Mouse (Mus musculus) forebrain, embryonic 16.5 days (tissue): ENCODE measurements at regions not wholly inside any gene's neighbourhood (a gene's known extent, or its start where the extent isn't known, plus 50 kb on each side); places are given as distances from the start of the nearest gene placed in this dataset.

ENCODE experiments used
- ATAC-seq: fragments of 200-750 bp; cut with Nextera tagmentation; 2 replicates; pipeline ENCODE4 v1.8.0; 2017; ENCODE audit warnings: mild to moderate bottlenecking, moderate library complexity
- H3K27ac ChIP-seq: fragments of 300-500 bp; sonication (generic); 2 replicates; pipeline ENCODE4 v1.5.1; 2014; ENCODE audit warnings: low read length, control low read depth
- H3K27me3 ChIP-seq: fragments of 300-500 bp; sonication (generic); replicated peaks from 2 replicates; pipeline ENCODE4 v1.6.1; 2014; ENCODE audit warnings: low read length; ENCODE audit not compliant: control insufficient read depth, insufficient read depth
- H3K36me3 ChIP-seq: fragments of 300-500 bp; sonication (generic); 2 replicates; pipeline ENCODE4 v1.6.1; 2014; ENCODE audit not compliant: control insufficient read depth, insufficient read depth
- H3K4me1 ChIP-seq: fragments of 300-500 bp; sonication (generic); replicated peaks from 2 replicates; pipeline ENCODE4 v1.6.1; 2014; ENCODE audit warnings: low read length; ENCODE audit not compliant: control insufficient read depth, insufficient read depth
- H3K4me2 ChIP-seq: fragments of 300-500 bp; sonication (generic); 2 replicates; pipeline ENCODE4 v1.6.1; 2014; ENCODE audit warnings: mild to moderate bottlenecking, low read length, control low read depth
- H3K4me3 ChIP-seq: fragments of 300-500 bp; sonication (generic); replicated peaks from 2 replicates; pipeline ENCODE4 v1.5.1; 2014; ENCODE audit warnings: mild to moderate bottlenecking, low read length, control low read depth
- H3K9ac ChIP-seq: fragments of 300-500 bp; sonication (generic); replicated peaks from 2 replicates; pipeline ENCODE4 v1.6.1; 2014; ENCODE audit warnings: low read depth, low read length, control low read depth
- H3K9me3 ChIP-seq: fragments of 300-500 bp; sonication (generic); 2 replicates; pipeline ENCODE4 v1.6.1; 2016; ENCODE audit warnings: low read length; ENCODE audit not compliant: control insufficient read depth
- WGBS: fragments of 180-500 bp; shearing (Covaris S2); extraction: QIAGEN DNeasy Blood & Tissue Kit; methylation state at CpG from one replicate; pipeline ENCODE4 v1.1.7; 2014; 5-methylcytosine and 5-hydroxymethylcytosine counted together

- Histone ChIP-seq H3K9ac (no peak overlapping the region), H3K4me2 (no peak overlapping the region), H3K27ac (no peak overlapping the region), H3K27me3 (no peaks in the 10 kb centered on the region), H3K9me3 (no peaks in the 10 kb centered on the region), H3K4me3 (no peak overlapping the region), H3K4me1 (no peaks in the 10 kb centered on the region; the same call in 1 of the 2 replicates), H3K36me3 (no peaks in the 10 kb centered on the region)
- WGBS, result 85% methylated on average over 3 of the region's 3 CpGs
- ATAC-seq, result no peak
These were observed 1012.6 kb downstream of the Cdh8 start for GRCm38 (mm10) chr8:98403645-98404032.

DNA sequence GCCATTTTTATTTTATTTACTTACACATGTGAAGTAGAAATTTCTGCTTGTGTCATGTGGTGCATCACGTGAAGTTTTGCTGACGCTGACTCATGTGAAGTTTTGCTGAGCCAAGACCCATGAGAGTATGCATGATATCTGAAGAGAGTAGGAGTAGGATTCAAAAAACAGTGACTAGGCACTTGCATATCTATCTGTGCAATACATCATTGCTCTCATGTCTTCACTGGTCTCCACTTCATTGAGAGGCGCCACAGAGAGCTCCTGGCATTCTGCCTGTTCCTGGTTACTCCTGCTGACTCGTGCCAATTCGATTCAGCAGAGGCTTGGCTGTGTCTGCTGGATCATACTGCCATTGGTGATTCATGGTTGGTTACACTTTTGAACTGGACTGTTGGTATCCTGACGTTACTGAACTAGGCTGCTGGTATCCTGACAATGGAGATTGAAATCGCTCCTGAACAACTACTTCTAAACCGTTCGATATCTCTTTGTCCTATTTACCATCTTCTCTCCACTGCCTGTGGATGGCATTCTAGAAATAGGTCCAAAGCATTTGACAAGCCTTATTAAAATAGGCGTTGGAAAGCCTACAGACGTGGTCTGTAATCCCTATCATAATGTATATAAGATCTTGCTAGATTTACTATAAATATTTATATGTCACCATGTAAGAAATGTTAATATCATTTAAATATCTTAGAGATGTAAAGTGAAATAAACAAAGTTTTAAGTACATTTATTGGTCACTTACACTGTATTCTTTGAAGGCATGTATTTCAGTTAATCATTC, 1013.2 kb downstream of the Cdh8 start:
- H3K9ac ChIP-seq, result no peak overlapping the region
- H3K4me2 ChIP-seq, result no peak overlapping the region
- no peaks in the 10 kb centered on the region for H3K27me3 ChIP-seq
- ATAC-seq, result peak; percentile 58
- H3K4me3 ChIP-seq, result no peak overlapping the region
- no peak overlapping the region for H3K27ac ChIP-seq
- WGBS, result 70% methylated on average over 11 of the region's 11 CpGs
- no peaks in the 10 kb centered on the region; the same call in 1 of the 2 replicates for H3K4me1 ChIP-seq
- no peaks in the 10 kb centered on the region for H3K36me3 ChIP-seq
- H3K9me3 ChIP-seq, result no peaks in the 10 kb centered on the region

DNA sequence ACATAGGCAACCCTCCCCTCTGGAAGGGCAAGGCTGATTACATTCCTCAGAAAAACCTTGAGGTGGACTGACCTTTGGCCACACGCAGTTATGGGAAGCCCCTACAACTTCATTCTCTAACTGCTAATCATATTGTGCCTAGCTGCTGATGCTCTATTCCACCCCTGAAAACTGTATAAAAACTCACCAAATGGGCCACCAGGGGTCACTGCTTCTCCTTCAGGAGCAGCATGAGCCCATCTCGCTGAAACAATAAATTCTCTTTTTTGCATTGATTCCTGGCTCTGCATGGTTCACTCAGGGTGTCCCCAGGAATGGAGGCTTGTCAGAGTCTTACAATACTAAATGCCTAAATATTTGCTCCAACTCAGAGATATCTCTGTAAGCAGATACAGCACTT, 1034.5 kb downstream of the Cdh8 start:
- Histone ChIP-seq H3K4me3 (no peak overlapping the region), H3K36me3 (no peaks in the 10 kb centered on the region), H3K9ac (no peak overlapping the region), H3K27ac (no peak overlapping the region), H3K4me2 (no peak overlapping the region), H3K4me1 (no peaks in the 10 kb centered on the region), H3K9me3 (no peaks in the 10 kb centered on the region), H3K27me3 (no peaks in the 10 kb centered on the region)
- ATAC-seq, result no peak
- WGBS, result 93% methylated on average over 2 of the region's 2 CpGs

- Histone ChIP-seq H3K27ac (no peak overlapping the region), H3K9ac (no peak overlapping the region), H3K4me3 (no peak overlapping the region), H3K36me3 (no peaks in the 10 kb centered on the region), H3K4me2 (no peak overlapping the region), H3K9me3 (no peaks in the 10 kb centered on the region), H3K4me1 (no peaks in the 10 kb centered on the region), H3K27me3 (no peaks in the 10 kb centered on the region)
- no peak for ATAC-seq
- 89% methylated on average over 1 of the region's 1 CpGs for WGBS
These were observed 1035.9 kb downstream of the Cdh8 start for GRCm38 (mm10) chr8:98380387-98380786.

DNA sequence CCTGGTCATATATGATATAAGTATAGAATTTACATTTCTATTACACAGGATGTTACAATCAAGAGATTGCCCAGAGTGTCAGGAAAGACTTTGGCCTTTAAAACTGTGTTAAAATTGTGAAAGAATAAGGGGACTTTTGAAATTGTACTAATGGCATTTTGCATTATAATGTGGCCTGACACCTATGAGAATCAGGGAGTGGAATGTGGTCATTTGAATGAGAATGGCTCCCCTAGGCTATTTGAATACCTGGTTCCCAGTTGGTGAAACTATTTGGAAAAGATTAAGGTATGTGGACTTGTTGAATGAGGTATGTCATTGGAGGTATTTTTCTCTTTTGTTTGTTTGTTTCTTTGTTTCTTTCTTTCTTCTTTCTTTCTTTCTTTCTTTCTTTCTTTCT, 1038.5 kb downstream of the Cdh8 start:
- H3K4me3 ChIP-seq, result no peak overlapping the region
- no peaks in the 10 kb centered on the region for H3K36me3 ChIP-seq
- H3K9ac ChIP-seq, result no peak overlapping the region
- no peak overlapping the region for H3K27ac ChIP-seq
- no peaks in the 10 kb centered on the region for H3K27me3 ChIP-seq
- no peaks in the 10 kb centered on the region for H3K9me3 ChIP-seq
- H3K4me2 ChIP-seq, result no peak overlapping the region
- no peak for ATAC-seq
- no peaks in the 10 kb centered on the region for H3K4me1 ChIP-seq

DNA sequence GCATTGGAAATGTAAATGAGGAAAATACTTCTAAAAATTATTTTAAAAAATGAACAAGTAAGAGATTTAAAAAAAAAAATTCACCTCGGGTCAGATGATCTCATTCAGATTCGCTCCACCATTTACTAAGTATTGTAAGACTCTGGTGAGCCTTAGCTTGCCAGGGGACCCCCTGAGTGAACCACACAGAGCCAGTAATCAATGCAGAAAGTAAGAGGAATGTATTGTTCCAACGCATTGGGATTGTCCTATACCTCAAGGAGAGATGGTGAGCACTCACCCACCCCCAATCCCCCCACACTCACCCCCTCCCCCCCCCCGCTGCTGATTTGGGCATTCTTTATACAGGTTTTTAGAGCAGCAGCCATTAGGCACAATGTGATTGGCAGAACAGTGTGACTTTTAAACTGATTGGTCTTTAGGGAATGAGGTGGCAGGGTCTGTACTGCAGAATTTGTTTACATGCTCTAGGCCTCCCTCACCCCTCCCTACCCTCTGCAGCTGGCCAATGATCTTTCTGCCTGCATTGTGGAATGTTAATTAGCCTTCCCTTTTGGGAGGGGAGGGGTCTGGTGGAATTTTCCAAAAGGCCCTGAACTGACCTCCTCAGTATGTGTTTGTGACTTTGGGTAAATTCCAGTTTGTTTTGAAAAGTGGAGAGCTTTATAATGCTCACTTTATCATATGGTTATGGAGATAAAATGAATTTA, 1043.4 kb downstream of the Cdh8 start:
- Histone ChIP-seq H3K4me1 (no peaks in the 10 kb centered on the region), H3K9ac (no peak overlapping the region), H3K4me3 (no peak overlapping the region), H3K36me3 (no peaks in the 10 kb centered on the region), H3K9me3 (no peaks in the 10 kb centered on the region), H3K27me3 (no peaks in the 10 kb centered on the region), H3K27ac (no peak overlapping the region), H3K4me2 (no peak overlapping the region)
- ATAC-seq, result no peak
- 25% methylated on average over 3 of the region's 4 CpGs for WGBS

GRCm38 (mm10) chr8:98365378-98366095, 1050.7 kb downstream of the Cdh8 start:
- peak; percentile 98 for ATAC-seq
- no peaks in the 10 kb centered on the region for H3K27me3 ChIP-seq
- no peak overlapping the region for H3K4me2 ChIP-seq
- H3K9me3 ChIP-seq, result no peaks in the 10 kb centered on the region
- H3K27ac ChIP-seq, result no peak overlapping the region; the same call in 1 of the 2 replicates
- H3K36me3 ChIP-seq, result no peaks in the 10 kb centered on the region
- no peak overlapping the region for H3K4me3 ChIP-seq
- H3K9ac ChIP-seq, result no peak overlapping the region
- 43% methylated on average over 6 of the region's 6 CpGs for WGBS
- H3K4me1 ChIP-seq, result no peaks in the 10 kb centered on the region

DNA sequence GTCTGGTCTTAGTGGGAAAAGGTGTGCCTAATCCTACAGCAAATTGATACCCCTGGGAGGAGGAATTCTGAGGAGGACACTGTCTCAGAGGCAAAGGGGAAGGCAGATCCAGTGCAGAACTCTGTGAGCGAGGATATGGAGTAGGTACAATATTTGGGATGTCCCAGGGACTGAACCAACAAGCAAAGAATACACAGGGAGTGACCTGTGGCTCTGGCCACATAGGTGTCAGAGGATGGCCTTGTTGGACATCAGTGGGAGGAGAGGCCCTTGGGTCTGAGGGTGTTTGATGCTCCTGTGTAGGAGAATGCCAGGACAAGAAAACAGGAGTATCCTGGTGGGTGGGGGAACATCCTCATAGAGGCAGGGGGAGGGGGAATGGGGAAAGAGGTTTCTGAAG, 1079.0 kb downstream of the Cdh8 start:
- Histone ChIP-seq H3K4me2 (no peak overlapping the region), H3K27me3 (no peaks in the 10 kb centered on the region), H3K36me3 (no peaks in the 10 kb centered on the region), H3K9ac (no peak overlapping the region), H3K4me1 (no peaks in the 10 kb centered on the region), H3K4me3 (no peak overlapping the region), H3K27ac (no peak overlapping the region), H3K9me3 (no peaks in the 10 kb centered on the region)
- WGBS, result 77% methylated on average over 1 of the region's 1 CpGs
- ATAC-seq, result no peak

GRCm38 (mm10) chr8:98309405-98309990, 1106.8 kb downstream of the Cdh8 start:
- peak; percentile 97 for ATAC-seq

More at GRCm38 (mm10) chr8:98309405-98309990, 1106.8 kb downstream of the Cdh8 start:
- H3K9me3 ChIP-seq, result no peaks in the 10 kb centered on the region
- no peak overlapping the region for H3K4me2 ChIP-seq
- no peak overlapping the region for H3K9ac ChIP-seq
- H3K27me3 ChIP-seq, result no peaks in the 10 kb centered on the region
- no peaks in the 10 kb centered on the region for H3K4me1 ChIP-seq
- 4% methylated on average over 2 of the region's 2 CpGs for WGBS
- no peak overlapping the region for H3K27ac ChIP-seq
- no peak overlapping the region for H3K4me3 ChIP-seq
- H3K36me3 ChIP-seq, result no peaks in the 10 kb centered on the region
